Mouse (Mus musculus) kidney, adult 2 months (tissue): ENCODE data around the gene Uaca.

Source experiments
- CTCF ChIP-seq: fragments of 200-500 bp; conservative IDR thresholded peaks from 2 replicates; pipeline ENCODE4 v1.5.1; 2011; ENCODE audit warnings: low read depth, mild to moderate bottlenecking, control low read depth, low read length, moderate library complexity, mixed read lengths; ENCODE audit not compliant: insufficient read depth, insufficient read length
- POLR2A ChIP-seq: fragments of 200-500 bp; IDR thresholded peaks from one replicate; pipeline ENCODE4 v1.6.1; 2011; ENCODE audit warnings: low read depth, low read length, control low read depth

GRCm38 (mm10) chr9:60837078-60837448 is 42.7 kb downstream of the Uaca start:
- TF ChIP-seq CTCF (no peak), POLR2A (no peak)
